Comparison of ENCODE assay signal across 16 mouse cellular contexts in the genomic region with DNA sequence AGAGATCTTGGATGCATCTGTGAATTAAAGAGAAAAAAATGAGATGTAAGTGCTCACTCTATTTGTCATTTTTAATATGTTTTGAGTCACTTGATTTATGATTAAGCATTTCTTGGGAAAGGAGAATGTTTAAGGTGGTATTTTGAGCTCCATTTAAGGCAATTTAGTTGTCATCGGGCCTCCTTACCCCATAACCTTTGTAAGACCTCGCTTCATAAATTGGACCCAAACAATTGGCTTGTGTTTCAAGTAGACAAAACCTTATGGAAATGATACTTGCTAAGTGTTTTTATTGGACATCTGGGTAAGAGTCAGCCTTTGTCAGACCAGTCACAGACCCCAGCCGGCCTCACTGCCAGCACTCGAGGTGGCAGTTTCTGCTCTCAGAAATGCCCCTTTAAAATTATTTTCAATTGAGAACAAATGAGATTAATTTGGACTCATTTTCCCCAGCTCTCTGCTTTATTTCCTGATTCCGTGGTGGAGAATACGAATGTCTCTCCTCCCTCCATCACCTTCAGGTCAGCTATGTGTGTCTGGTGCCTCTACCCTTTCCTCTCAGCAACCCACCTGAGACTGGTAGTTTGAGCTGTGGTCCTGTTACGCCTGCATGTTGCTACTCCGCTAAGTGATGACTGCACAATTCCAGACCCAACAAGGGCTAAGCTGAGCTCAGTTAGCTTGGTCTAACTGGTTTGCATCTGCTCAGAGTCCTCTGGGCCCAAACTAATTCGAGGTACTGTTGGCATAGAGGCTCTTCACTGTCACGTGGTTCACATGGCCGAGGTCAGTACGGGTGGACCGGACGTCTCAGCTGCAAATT.
"Had no signal": no experiment of that assay in that cellular context is flagged by ENCODE, and none has a peak within 500 bp of the region (broad histone marks: within the 10 kb centered on the region; RNA-seq: fewer than 3 reads in every experiment).

No protein-coding gene starts in this region.

- H3K4me3 ChIP-seq: layer of hippocampus, adult 2 months; liver, embryonic 13.5 days; lung, embryonic 15.5 days; megakaryocyte, embryonic 14.5 days; midbrain, embryonic 12.5 days; neural tube, embryonic 15.5 days had no signal

- H3K9ac ChIP-seq: liver, embryonic 13.5 days; liver, postnatal 0 days; lung, embryonic 15.5 days; midbrain, embryonic 12.5 days; neural tube, embryonic 15.5 days had no signal

- H3K4me2 ChIP-seq: liver, embryonic 13.5 days; lung, embryonic 15.5 days; midbrain, embryonic 12.5 days; neural tube, embryonic 15.5 days had no signal

- H3K27me3 ChIP-seq: liver, embryonic 13.5 days; lung, embryonic 15.5 days; megakaryocyte, embryonic 14.5 days; midbrain, embryonic 12.5 days; neural tube, embryonic 15.5 days had no signal

- ATAC-seq: liver, postnatal 0 days had no signal

- H3K9me3 ChIP-seq: liver, embryonic 13.5 days; lung, embryonic 15.5 days; megakaryocyte, embryonic 14.5 days; midbrain, embryonic 12.5 days; neural tube, embryonic 15.5 days had no signal

- H3K27ac ChIP-seq: layer of hippocampus, adult 2 months; liver, embryonic 13.5 days; lung, embryonic 15.5 days; macrophage; midbrain, embryonic 12.5 days; neural tube, embryonic 15.5 days had no signal

- H3K4me1 ChIP-seq: liver, embryonic 13.5 days; lung, embryonic 15.5 days; megakaryocyte, embryonic 14.5 days; midbrain, embryonic 12.5 days; neural tube, embryonic 15.5 days had no signal

- H3K36me3 ChIP-seq: liver, embryonic 13.5 days; lung, embryonic 15.5 days; midbrain, embryonic 12.5 days; neural tube, embryonic 15.5 days had no signal

- DNase-seq: kidney, postnatal 10 days; kidney, postnatal 4 days; left cerebral cortex, postnatal 4 days; liver; liver, embryonic 13.5 days; liver, postnatal 0 days; lung, postnatal 14 days; right cerebral cortex, adult 18-20 months; right cerebral cortex, postnatal 25 days; thymus, postnatal 14 days had no signal
